Mouse (Mus musculus): ENCODE data around the gene Lpp. TPM values are rescaled to one million over a fixed set of nuclear protein-coding genes. Genes with fewer than 3 reads are reported as not detected.

The Lpp gene
- total RNA-seq, 2 experiments from 2014 or later, result 16.6 to 18.6 TPM

GRCm38 (mm10) chr16:24492194-24492940, 99.1 kb downstream of the Lpp start:
- DNase-seq, result peak in 1 of 2 experiments; percentile 42
- intact Hi-C loops (cut with DNase I), result loop anchor here (10.0 kb wide), 1 partner anchor 572 kb away; no protein-coding TSS in a partner anchor

GRCm38 (mm10) chr16:24494531-24494930, 101.2 kb downstream of the Lpp start:
- intact Hi-C loops (cut with DNase I), result loop anchor here (10.0 kb wide), 1 partner anchor 570 kb away; no protein-coding TSS in a partner anchor
- DNase-seq, result no peak

- no peak for DNase-seq
- intact Hi-C loops (cut with DNase I), result loop anchor here (10.0 kb wide), 1 partner anchor 569 kb away; no protein-coding TSS in a partner anchor
These were observed 102.2 kb downstream of the Lpp start for GRCm38 (mm10) chr16:24495461-24495860.

DNA sequence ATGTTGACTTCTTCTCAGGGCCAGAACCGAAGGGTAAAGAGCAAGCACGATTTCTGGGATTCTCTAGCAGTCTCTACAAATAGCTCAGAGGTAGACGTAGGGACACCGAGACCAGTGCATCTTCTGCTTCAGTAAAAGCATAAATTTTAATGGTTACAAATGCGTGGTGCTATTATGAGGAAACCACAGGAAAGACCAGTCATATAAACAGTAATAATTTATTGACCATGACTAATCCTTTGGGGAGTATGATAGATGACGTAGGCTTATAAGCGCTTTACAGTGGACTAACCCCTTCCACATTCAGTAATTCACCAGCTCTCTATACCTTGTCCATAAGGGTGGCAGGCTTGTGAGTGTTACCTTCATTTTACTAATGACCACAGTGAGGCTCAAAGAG, 103.3 kb downstream of the Lpp start:
- no peak for DNase-seq

DNA sequence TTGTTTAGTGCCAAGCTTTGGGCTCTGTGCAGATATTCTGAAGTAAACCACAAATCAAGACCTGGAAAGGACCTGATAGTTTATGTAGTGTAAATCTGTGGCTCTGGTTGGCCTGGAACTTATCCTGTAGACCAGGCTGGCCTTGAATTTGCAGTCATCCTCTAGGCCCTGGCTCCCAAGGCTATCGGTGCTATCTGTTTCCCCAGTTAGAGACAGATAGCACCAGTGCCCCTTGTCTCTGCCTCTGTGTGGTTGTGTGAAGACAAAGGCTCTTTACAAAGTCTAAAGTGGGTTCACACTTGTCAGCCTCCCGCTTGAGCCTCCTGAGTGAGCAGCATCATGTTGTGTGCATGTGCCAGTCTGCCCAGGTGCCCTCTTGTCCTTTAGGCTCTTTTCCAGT, 104.1 kb downstream of the Lpp start:
- intact Hi-C loops (cut with DNase I), result loop anchor here (10.0 kb wide), 1 partner anchor 567 kb away; no protein-coding TSS in a partner anchor
- DNase-seq, result no peak

More for the DNA sequence above, 103.3 kb downstream of the Lpp start:
- intact Hi-C loops (cut with DNase I), result loop anchor here (10.0 kb wide), 1 partner anchor 568 kb away; no protein-coding TSS in a partner anchor

DNA sequence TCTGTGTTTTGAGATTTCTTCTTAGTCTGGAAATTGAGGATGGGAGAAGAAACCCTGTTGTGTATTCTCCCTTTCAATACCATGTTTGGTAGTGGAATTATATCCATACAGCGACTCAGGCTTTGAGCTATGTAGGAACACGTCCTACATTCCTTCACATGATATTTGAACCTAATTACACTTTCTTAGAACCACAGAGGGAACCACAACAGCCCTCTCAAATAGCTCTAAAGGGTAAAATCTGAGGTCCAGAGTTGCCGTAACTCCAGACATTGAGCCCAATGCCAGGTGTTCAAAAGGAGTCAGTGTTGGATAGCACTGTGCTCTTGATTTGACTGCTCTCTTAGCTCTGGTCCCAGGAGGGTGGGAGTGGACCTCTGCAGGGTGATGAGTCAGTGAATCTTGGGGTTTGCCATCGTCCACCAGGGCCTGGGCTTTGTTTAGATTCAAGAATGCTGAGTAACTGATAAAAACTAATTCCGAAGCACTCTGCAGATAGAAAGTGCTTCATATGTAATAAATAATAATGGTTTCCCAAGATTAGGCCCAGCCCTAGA, 104.9 kb downstream of the Lpp start:
- DNase-seq, result no peak
- intact Hi-C loops (cut with DNase I), result loop anchor here (10.0 kb wide), 1 partner anchor 567 kb away; no protein-coding TSS in a partner anchor

GRCm38 (mm10) chr16:24501197-24501596, 107.9 kb downstream of the Lpp start:
- no peak for DNase-seq
- intact Hi-C loops (cut with DNase I), result loop anchor here (5.0 to 10.0 kb wide), 2 partner anchors 66 to 134 kb away; no protein-coding TSS in a partner anchor

GRCm38 (mm10) chr16:24501628-24502294, 108.5 kb downstream of the Lpp start:
- DNase-seq, result no peak
- intact Hi-C loops (cut with DNase I), result loop anchor here (5.0 to 10.0 kb wide), 2 partner anchors 66 to 133 kb away; no protein-coding TSS in a partner anchor

DNA sequence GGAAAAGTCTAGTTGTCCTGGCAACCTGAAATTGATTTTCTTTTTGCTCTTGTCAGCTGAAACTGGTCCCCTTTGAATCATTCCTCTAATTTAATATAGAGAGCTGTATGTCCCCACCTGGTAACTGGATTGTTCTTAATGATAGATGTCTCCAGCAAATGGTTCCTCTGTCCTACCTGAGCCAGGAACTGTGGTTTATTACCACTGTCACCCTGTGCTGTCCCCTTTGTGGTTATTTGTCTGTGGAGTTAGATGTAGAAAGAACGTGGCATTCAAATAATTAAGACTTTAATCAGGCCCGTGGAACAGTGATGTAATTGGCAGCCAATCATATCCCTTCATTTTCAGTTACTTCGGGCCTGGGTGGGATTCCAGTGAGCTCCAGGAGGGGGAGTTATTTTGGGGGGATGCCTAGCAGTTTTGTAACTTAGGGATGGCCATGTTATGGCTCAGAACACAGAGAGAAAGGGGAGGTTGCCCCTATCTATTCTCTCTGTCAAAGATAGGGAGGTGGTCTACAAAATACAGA, 109.1 kb downstream of the Lpp start:
- intact Hi-C loops (cut with DNase I), result loop anchor here (5.0 to 10.0 kb wide), 2 partner anchors 65 to 132 kb away; no protein-coding TSS in a partner anchor
- DNase-seq, result no peak

- intact Hi-C loops (cut with DNase I), result loop anchor here (5.0 to 10.0 kb wide), 2 partner anchors 62 to 130 kb away; no protein-coding TSS in a partner anchor
- no peak for DNase-seq
These were observed 111.7 kb downstream of the Lpp start for GRCm38 (mm10) chr16:24504838-24505605.

DNA sequence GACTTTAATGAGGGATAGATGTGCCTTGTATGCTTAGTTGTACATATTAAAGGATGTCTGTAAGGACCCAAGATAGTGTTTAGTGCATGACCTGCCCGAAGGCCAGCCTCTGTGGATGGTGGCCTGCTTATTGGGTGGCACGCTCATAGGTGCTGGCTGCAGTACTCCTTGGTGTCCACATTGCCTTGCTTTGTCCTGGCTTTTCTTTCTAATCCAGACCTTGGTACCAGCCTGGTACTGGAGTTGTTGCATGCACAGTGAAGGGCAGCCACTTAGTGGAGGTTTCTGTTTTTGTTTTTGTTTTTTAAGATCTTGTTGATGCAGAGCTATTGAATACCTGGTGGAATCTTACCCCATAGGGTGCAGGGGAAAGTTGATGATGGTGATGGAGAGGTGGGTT, 112.9 kb downstream of the Lpp start:
- no peak for DNase-seq
- intact Hi-C loops (cut with DNase I), result loop anchor here (10.0 kb wide), 1 partner anchor 129 kb away; no protein-coding TSS in a partner anchor

- intact Hi-C loops (cut with DNase I), result loop anchor here (10.0 kb wide), 1 partner anchor 128 kb away; no protein-coding TSS in a partner anchor
- no peak for DNase-seq
These were observed 113.4 kb downstream of the Lpp start for GRCm38 (mm10) chr16:24506740-24507139.

GRCm38 (mm10) chr16:24507927-24508540, 114.7 kb downstream of the Lpp start:
- no peak for DNase-seq
- intact Hi-C loops (cut with DNase I), result loop anchor here (10.0 kb wide), 1 partner anchor 127 kb away; no protein-coding TSS in a partner anchor

DNA sequence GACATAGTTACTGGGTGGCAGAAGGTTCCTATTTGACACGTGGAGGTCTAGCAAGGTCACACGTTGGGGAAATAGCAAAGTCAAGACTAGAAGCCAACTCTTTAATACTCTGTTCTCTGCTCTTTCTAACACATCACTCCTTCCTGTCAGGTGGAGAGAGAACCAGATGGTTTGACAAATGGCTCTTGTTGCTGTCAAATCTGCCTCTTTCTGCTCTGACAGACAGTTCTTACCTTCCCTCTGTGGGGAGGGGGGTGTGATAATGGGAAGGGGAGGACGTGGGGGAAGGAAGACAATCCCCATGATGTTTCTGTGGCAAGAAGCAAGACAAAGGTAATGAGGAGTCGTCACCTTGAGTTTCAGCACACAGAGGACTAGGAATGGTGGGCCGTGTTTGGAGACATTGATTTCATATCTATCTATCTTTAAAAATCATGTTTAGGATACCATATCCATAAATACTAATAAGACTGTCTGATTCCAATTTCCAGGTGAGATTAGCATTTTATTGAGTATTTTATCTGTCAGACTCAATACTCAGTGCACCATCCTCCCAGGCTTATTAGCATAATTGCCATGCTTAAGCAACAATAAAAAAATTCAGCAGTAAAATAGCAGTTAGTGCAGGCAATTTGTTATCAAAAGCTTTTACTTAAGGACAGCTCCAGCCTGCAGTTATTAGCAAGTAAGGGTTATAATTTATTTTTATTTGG, 115.9 kb downstream of the Lpp start:
- intact Hi-C loops (cut with DNase I), result loop anchor here (10.0 kb wide), 1 partner anchor 126 kb away; no protein-coding TSS in a partner anchor
- no peak for DNase-seq

DNA sequence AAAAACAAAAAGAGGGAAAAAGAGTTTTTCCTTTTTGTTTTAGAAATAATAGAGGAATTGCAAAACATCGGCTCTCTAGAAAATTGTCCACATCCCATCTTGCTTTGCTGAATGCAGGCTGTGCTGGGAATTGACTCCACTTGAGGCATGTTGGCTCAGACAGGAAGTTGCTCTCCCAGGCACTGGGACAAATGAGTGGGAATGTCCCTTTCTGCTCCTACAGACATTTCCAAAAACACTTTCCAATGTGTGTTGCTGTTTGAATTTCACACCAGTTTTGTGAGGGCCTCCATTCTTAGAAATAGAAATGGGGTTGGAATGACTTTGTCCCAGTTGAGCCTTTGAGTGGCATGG, 116.5 kb downstream of the Lpp start:
- intact Hi-C loops (cut with DNase I), result loop anchor here (10.0 kb wide), 1 partner anchor 125 kb away; no protein-coding TSS in a partner anchor
- no peak for DNase-seq

GRCm38 (mm10) chr16:24513228-24513627, 119.9 kb downstream of the Lpp start:
- DNase-seq, result no peak
- intact Hi-C loops (cut with DNase I), result no loop called here

DNA sequence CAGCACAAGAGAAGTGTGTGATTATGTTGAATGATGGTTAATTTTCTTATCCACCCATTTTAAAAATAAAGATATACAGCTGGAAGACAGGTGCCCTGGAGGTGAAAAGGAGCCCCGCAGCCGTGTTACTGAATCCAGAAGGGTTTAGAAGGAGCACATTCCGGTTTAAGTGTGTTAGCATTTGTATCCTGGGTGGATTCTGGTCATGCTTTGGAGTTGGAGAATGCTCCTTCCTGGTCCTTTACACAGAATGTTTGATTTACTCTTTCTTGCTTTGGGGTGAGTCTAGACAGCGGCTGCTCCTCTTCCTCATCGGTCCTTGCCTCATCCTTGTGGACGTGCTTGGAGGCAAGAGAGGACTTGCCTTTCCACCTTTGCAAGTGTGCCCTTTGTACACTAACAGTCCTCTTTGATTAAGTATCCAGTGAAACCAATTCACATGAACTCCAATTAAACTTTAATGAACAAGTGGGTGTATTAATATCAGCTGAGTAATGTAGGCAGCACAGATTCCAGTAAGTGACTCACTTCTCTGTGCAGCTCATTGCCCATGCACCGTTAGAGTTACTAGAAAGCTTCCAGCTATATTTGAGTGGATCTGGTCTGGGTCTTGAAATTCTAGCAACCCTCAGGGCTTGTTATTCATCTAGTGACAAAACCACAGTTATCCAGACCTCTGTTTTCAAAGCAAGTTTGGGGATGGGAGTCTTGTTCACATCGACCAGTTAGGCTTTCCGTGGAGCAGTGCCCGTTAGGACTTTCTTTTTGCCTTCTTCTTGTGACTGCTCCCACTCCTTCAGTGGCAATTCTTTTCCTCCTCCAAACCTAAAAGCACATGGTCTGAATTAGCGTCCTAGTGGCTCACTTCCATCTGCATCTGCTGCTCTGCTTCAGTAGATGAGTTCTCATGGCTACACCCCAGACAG, 121.8 kb downstream of the Lpp start:
- no peak for DNase-seq
- intact Hi-C loops (cut with DNase I), result loop anchor here (5.0 kb wide), 1 partner anchor 37 kb away; no protein-coding TSS in a partner anchor

Measured in gastrocnemius, postnatal 36 days (tissue).